Mouse (Mus musculus) limb, embryonic 14.5 days (tissue): Measurements from ENCODE around the gene Vmn1r85. TPM values are rescaled to one million over a fixed set of nuclear protein-coding genes. Genes with fewer than 3 reads are reported as not detected.

Experiments used
- ATAC-seq: fragments of 200-750 bp; cut with Nextera tagmentation; 2 replicates; pipeline ENCODE4 v1.8.0; 2017; ENCODE audit warnings: low read depth, moderate number of reproducible peaks, moderate TSS enrichment; ENCODE audit not compliant: low FRiP score
- DNase-seq: peaks from one replicate; pipeline ENCODE4 v3.0.0-alpha.2; 2015; ENCODE audit warnings: low spot score
- H3K27ac ChIP-seq: fragments of 300-500 bp; sonication (generic); replicated peaks from 2 replicates; pipeline ENCODE4 v1.5.1; 2014; ENCODE audit warnings: low read depth, mild to moderate bottlenecking, low read length, moderate library complexity, mixed read lengths
- H3K27me3 ChIP-seq: fragments of 300-500 bp; sonication (generic); 2 replicates; pipeline ENCODE4 v1.6.1; 2014; ENCODE audit warnings: low read length, mixed read lengths; ENCODE audit not compliant: control insufficient read depth, insufficient read depth
- H3K36me3 ChIP-seq: fragments of 300-500 bp; sonication (generic); 2 replicates; pipeline ENCODE4 v1.6.1; 2014; ENCODE audit warnings: mild to moderate bottlenecking, low read length, moderate library complexity, mixed read lengths; ENCODE audit not compliant: control insufficient read depth, insufficient read depth
- H3K4me1 ChIP-seq: fragments of 300-500 bp; sonication (generic); 2 replicates; pipeline ENCODE4 v1.6.1; 2014; ENCODE audit warnings: antibody characterized with exemption, low read length, mixed read lengths; ENCODE audit not compliant: control insufficient read depth, insufficient read depth
- H3K4me2 ChIP-seq: fragments of 300-500 bp; sonication (generic); replicated peaks from 2 replicates; pipeline ENCODE4 v1.6.1; 2014; ENCODE audit warnings: low read depth, mild to moderate bottlenecking, low read length, moderate library complexity; ENCODE audit not compliant: severe bottlenecking
- H3K4me3 ChIP-seq: fragments of 300-500 bp; sonication (generic); replicated peaks from 2 replicates; pipeline ENCODE4 v1.5.1; 2014; ENCODE audit warnings: low read length
- H3K9ac ChIP-seq: fragments of 300-500 bp; sonication (generic); 2 replicates; pipeline ENCODE4 v1.6.1; 2014; ENCODE audit warnings: mild to moderate bottlenecking, low read depth, low read length, moderate library complexity; ENCODE audit not compliant: severe bottlenecking
- H3K9me3 ChIP-seq: fragments of 300-500 bp; sonication (generic); 2 replicates; pipeline ENCODE4 v1.6.1; 2016; ENCODE audit warnings: low read length; ENCODE audit not compliant: control insufficient read depth
- POLR2A ChIP-seq: fragments of 200-500 bp; IDR thresholded peaks from 2 replicates; pipeline ENCODE4 v1.8.0; 2012; ENCODE audit warnings: inconsistent platforms, mild to moderate bottlenecking, moderate library complexity, borderline replicate concordance; ENCODE audit not compliant: insufficient read depth, insufficient read length; ENCODE audit errors: extremely low read depth
- WGBS: fragments of 180-500 bp; shearing (Covaris S2); extraction: QIAGEN DNeasy Blood & Tissue Kit; methylation state at CpG from one replicate; pipeline ENCODE4 v1.1.7; 2014; 5-methylcytosine and 5-hydroxymethylcytosine counted together
- polyA plus RNA-seq, 2 experiments: library from polyadenylated mRNA; depleted of rRNA in 1 of 2; stranded (reverse) in 1 of 2; unstranded in 1 of 2; fragments of >200 nt; fragmentation: Nextera tagmentation in 1 of 2; extraction: Ambion mirVana in 1 of 2; gene quantifications; 2 replicates each; pipeline versions ENCODE4 v1.2.1 to v1.2.3; 2012 to 2014

Gene Vmn1r85
- polyA plus RNA-seq, 2 experiments, result not detected

- peak; percentile 59; the same call in 1 of the 2 replicates for TF ChIP-seq POLR2A
- H3K9ac ChIP-seq, result peak within 1 kb of the TSS; percentile 80
- H3K36me3 ChIP-seq, result peaks cover 62% of the 10 kb centered on the region
- peaks cover 19% of the 10 kb centered on the region for H3K4me1 ChIP-seq
- peak; percentile 98 for DNase-seq
- H3K4me3 ChIP-seq, result peak within 1 kb of the TSS; percentile 59
- H3K27ac ChIP-seq, result peak within 1 kb of the TSS; percentile 87
- ATAC-seq, result peak; percentile 81
- H3K27me3 ChIP-seq, result no peaks in the 10 kb centered on the region
- no peaks in the 10 kb centered on the region for H3K9me3 ChIP-seq
- H3K4me2 ChIP-seq, result peak within 1 kb of the TSS; percentile 92
- WGBS, result under 1% methylated on average over 42 of the region's 45 CpGs
These were observed 60.6 kb downstream of the Vmn1r85 start, which contains the start of gene Chmp2a for GRCm38 (mm10) chr7:13034148-13034977. TSS of gene Chmp2a (minus strand) at chr7:13034807.

GRCm38 (mm10) chr7:13033451-13034147 lies 61.4 kb downstream of the Vmn1r85 start:
- H3K4me1 ChIP-seq, result peaks cover 15% of the 10 kb centered on the region
- no peak for ATAC-seq
- H3K27me3 ChIP-seq, result no peaks in the 10 kb centered on the region
- H3K4me2 ChIP-seq, result peak overlapping the region; percentile 92
- H3K9me3 ChIP-seq, result no peaks in the 10 kb centered on the region
- H3K4me3 ChIP-seq, result peak overlapping the region; percentile 59
- peak overlapping the region; percentile 87 for H3K27ac ChIP-seq
- no peak for DNase-seq
- peak overlapping the region; percentile 80 for H3K9ac ChIP-seq
- TF ChIP-seq POLR2A, result no peak
- WGBS, result 47% methylated on average over 13 of the region's 13 CpGs
- peaks cover 70% of the 10 kb centered on the region for H3K36me3 ChIP-seq

Other genes with a start within 250 kb of the Vmn1r85 start
- 4.4 and 4.8 TPM in 2 replicates for gene Zfp128, start 214.0 kb downstream of the Vmn1r85 start, polyA plus RNA-seq (2012; rRNA removed)
- 4.8 and 5.8 TPM in 2 replicates for gene Zfp128, start 214.0 kb downstream of the Vmn1r85 start, polyA plus RNA-seq (2014; fragmentation: Nextera tagmentation; extraction: Ambion mirVana)
- gene Zscan22, start 197.4 kb downstream of the Vmn1r85 start, polyA plus RNA-seq (2012; rRNA removed), result 20.1 and 23.8 TPM in 2 replicates
- gene Zscan22, start 197.4 kb downstream of the Vmn1r85 start, polyA plus RNA-seq (2014; fragmentation: Nextera tagmentation; extraction: Ambion mirVana), result 15.6 and 21.5 TPM in 2 replicates
- gene Rps5, start 172.9 kb downstream of the Vmn1r85 start, polyA plus RNA-seq (2012; rRNA removed), result 3,045 and 3,888 TPM in 2 replicates
- 1,462 and 1,509 TPM in 2 replicates for gene Rps5, start 172.9 kb downstream of the Vmn1r85 start, polyA plus RNA-seq (2014; fragmentation: Nextera tagmentation; extraction: Ambion mirVana)
- gene Rnf225, start 167.8 kb downstream of the Vmn1r85 start, polyA plus RNA-seq (2012; rRNA removed), result 1.8 and 2.3 TPM in 2 replicates
- gene Rnf225, start 167.8 kb downstream of the Vmn1r85 start, polyA plus RNA-seq (2014; fragmentation: Nextera tagmentation; extraction: Ambion mirVana), result 0.83 and 0.86 TPM in 2 replicates
- 9.8 and 12.0 TPM in 2 replicates for gene Zfp324, start 129.3 kb downstream of the Vmn1r85 start, polyA plus RNA-seq (2012; rRNA removed)
- 9.5 and 11.4 TPM in 2 replicates for gene Zfp324, start 129.3 kb downstream of the Vmn1r85 start, polyA plus RNA-seq (2014; fragmentation: Nextera tagmentation; extraction: Ambion mirVana)
- 10.1 and 12.5 TPM in 2 replicates for gene Zfp446, start 117.3 kb downstream of the Vmn1r85 start, polyA plus RNA-seq (2012; rRNA removed)
- 3.5 and 5.4 TPM in 2 replicates for gene Zfp446, start 117.3 kb downstream of the Vmn1r85 start, polyA plus RNA-seq (2014; fragmentation: Nextera tagmentation; extraction: Ambion mirVana)
- 0.23 and 0.26 TPM in 2 replicates for gene Slc27a5, start 97.0 kb downstream of the Vmn1r85 start, polyA plus RNA-seq (2012; rRNA removed)
- not detected in 2 replicates for gene Slc27a5, start 97.0 kb downstream of the Vmn1r85 start, polyA plus RNA-seq (2014; fragmentation: Nextera tagmentation; extraction: Ambion mirVana)
- gene Trim28, start 96.1 kb downstream of the Vmn1r85 start, polyA plus RNA-seq (2012; rRNA removed), result 610 and 816 TPM in 2 replicates
- gene Trim28, start 96.1 kb downstream of the Vmn1r85 start, polyA plus RNA-seq (2014; fragmentation: Nextera tagmentation; extraction: Ambion mirVana), result 408 and 456 TPM in 2 replicates
- 29.3 and 46.7 TPM in 2 replicates for gene Zbtb45, start 85.1 kb downstream of the Vmn1r85 start, polyA plus RNA-seq (2012; rRNA removed)
- 25.5 and 25.8 TPM in 2 replicates for gene Zbtb45, start 85.1 kb downstream of the Vmn1r85 start, polyA plus RNA-seq (2014; fragmentation: Nextera tagmentation; extraction: Ambion mirVana)
- 97.3 and 151 TPM in 2 replicates for gene Chmp2a, start 60.4 kb downstream of the Vmn1r85 start, polyA plus RNA-seq (2012; rRNA removed)
- gene Chmp2a, start 60.4 kb downstream of the Vmn1r85 start, polyA plus RNA-seq (2014; fragmentation: Nextera tagmentation; extraction: Ambion mirVana), result 164 TPM in 2 replicates
- 294 and 308 TPM in 2 replicates for gene Ube2m, start 56.9 kb downstream of the Vmn1r85 start, polyA plus RNA-seq (2012; rRNA removed)
- 159 and 165 TPM in 2 replicates for gene Ube2m, start 56.9 kb downstream of the Vmn1r85 start, polyA plus RNA-seq (2014; fragmentation: Nextera tagmentation; extraction: Ambion mirVana)
- gene Mzf1, start 40.4 kb downstream of the Vmn1r85 start, polyA plus RNA-seq (2012; rRNA removed), result 5.3 and 7.1 TPM in 2 replicates
- gene Mzf1, start 40.4 kb downstream of the Vmn1r85 start, polyA plus RNA-seq (2014; fragmentation: Nextera tagmentation; extraction: Ambion mirVana), result 1.9 and 2.5 TPM in 2 replicates
- gene Vmn1r86, start 24.7 kb upstream of the Vmn1r85 start, polyA plus RNA-seq (2012; rRNA removed), result not detected in 2 replicates
- not detected in 2 replicates for gene Vmn1r86, start 24.7 kb upstream of the Vmn1r85 start, polyA plus RNA-seq (2014; fragmentation: Nextera tagmentation; extraction: Ambion mirVana)
- gene Vmn1r87, start 45.0 kb upstream of the Vmn1r85 start, polyA plus RNA-seq (2012; rRNA removed), result not detected in 2 replicates
- gene Vmn1r87, start 45.0 kb upstream of the Vmn1r85 start, polyA plus RNA-seq (2014; fragmentation: Nextera tagmentation; extraction: Ambion mirVana), result not detected in 2 replicates
- gene Vmn1r88, start 64.4 kb upstream of the Vmn1r85 start, polyA plus RNA-seq (2012; rRNA removed), result 0.01 TPM in 1 of 2 replicates, not detected in the other
- gene Vmn1r88, start 64.4 kb upstream of the Vmn1r85 start, polyA plus RNA-seq (2014; fragmentation: Nextera tagmentation; extraction: Ambion mirVana), result not detected in 2 replicates
- gene Vmn1r89, start 117.8 kb upstream of the Vmn1r85 start, polyA plus RNA-seq (2012; rRNA removed), result not detected in 2 replicates
- gene Vmn1r89, start 117.8 kb upstream of the Vmn1r85 start, polyA plus RNA-seq (2014; fragmentation: Nextera tagmentation; extraction: Ambion mirVana), result not detected in 2 replicates
- 65.2 and 75.9 TPM in 2 replicates for gene Lig1, start 182.1 kb upstream of the Vmn1r85 start, polyA plus RNA-seq (2012; rRNA removed)
- gene Lig1, start 182.1 kb upstream of the Vmn1r85 start, polyA plus RNA-seq (2014; fragmentation: Nextera tagmentation; extraction: Ambion mirVana), result 88.2 and 104 TPM in 2 replicates
- gene Zswim9, start 183.5 kb upstream of the Vmn1r85 start, polyA plus RNA-seq (2012; rRNA removed), result 9.7 and 14.9 TPM in 2 replicates
- gene Zswim9, start 183.5 kb upstream of the Vmn1r85 start, polyA plus RNA-seq (2014; fragmentation: Nextera tagmentation; extraction: Ambion mirVana), result 6.9 and 7.2 TPM in 2 replicates
- 1.9 and 2.4 TPM in 2 replicates for gene Pla2g4c, start 229.5 kb upstream of the Vmn1r85 start, polyA plus RNA-seq (2012; rRNA removed)
- 0.73 and 1.0 TPM in 2 replicates for gene Pla2g4c, start 229.5 kb upstream of the Vmn1r85 start, polyA plus RNA-seq (2014; fragmentation: Nextera tagmentation; extraction: Ambion mirVana)